Mouse (Mus musculus) left cerebral cortex, adult 11 months (tissue): ENCODE data around the gene Reck.

Source experiments
- DNase-seq: peaks from one replicate; pipeline ENCODE4 v3.0.0; 2022; ENCODE audit warnings: low spot score

Reck gene

DNA sequence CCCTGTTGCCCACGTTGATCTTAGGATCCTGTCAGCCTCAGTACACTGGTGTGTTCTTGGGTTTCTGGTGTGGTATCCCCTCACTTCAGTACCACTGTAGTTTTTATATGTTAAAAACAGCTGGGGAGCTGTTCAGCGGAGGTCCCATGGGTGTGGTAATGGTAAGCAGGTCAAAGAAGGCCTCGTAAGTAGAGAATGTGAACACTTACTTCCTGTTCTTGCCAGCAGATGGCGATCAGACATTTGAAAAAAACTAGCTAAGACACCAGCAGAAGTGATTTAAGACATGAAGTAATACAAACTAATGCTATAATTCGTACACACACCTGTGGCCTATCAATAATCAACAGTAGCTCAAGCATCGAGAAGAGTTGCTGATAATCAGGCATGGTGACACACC lies 31.1 kb downstream of the Reck start:
- DNase-seq = peak; percentile 25

DNA sequence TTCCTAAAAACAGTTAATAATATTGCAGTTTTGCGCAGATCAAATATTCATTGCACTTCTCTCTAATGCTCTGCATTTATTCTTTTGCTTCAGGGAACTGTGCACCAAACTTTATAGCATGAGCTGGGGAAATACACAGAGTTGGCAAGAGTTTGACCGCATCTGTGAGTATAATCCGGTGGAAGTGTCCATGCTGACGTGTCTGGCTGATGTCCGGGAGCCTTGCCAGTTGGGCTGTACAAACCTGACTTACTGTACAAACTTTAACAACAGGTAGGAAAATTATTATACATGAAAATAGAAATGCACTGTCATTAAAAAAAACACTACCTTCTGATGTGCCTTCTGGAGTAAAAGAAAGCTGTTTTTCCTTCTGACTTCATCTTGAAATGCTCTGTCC lies 42.9 kb downstream of the Reck start:
- DNase-seq = no peak

DNA sequence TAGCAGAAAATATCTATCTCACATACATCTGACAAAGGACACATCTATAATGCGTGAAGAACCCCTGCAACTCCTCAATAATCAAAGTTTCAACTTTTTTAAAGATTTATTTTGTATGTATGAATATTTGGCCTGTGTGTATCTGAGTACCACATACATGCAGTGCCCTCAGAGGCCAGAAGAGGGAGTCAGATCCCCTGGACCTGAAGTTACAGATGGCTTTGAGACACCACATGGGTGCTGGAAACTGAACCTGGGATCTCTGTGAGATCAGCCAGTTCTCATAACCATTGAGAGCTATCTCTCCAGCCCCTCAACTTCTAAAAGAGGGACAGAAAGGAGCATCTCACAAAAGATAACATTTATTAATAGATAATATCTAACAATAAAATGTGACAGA lies 45.3 kb downstream of the Reck start:
- no peak for DNase-seq

DNA sequence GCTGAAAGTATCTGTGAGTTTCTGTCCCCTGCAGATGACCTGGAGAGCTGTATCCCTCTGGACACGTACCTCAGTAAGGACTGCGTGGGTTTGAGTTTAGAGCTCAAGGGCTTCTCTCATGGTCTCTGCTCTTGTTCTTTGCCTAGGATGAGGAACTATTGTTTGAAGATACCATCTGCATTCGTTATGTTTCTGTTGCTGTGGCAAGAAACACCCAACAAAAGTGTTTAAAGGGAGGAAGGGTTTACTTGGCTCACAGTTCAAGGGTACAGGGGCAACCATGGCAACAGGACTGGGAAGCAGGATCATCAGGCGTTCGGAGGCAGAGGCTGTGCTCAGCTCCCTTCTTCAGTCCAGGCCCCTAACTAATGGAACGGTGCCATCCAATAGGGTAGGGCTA lies 49.8 kb downstream of the Reck start:
- no peak for DNase-seq

DNA sequence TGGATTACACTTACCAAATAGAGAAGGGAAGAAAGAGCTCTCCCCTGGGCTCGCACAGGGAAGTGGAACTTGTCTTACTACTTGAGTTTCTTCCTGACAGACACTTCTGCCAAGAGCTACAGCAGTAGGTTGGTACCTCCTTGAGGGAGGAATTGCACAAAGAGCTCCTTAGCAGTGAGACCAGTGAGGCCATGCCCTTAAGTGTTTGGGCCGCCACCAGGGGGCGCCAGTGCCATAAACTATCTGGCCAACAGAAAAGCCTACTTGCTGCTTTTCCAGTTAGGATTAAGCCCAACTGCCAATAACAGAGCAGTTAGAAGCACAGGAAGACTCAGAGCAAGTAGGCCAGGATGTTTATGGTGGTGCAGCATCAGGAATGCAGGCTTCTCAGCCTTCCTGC lies 50.4 kb downstream of the Reck start:
- DNase-seq = peak; percentile 61

DNA sequence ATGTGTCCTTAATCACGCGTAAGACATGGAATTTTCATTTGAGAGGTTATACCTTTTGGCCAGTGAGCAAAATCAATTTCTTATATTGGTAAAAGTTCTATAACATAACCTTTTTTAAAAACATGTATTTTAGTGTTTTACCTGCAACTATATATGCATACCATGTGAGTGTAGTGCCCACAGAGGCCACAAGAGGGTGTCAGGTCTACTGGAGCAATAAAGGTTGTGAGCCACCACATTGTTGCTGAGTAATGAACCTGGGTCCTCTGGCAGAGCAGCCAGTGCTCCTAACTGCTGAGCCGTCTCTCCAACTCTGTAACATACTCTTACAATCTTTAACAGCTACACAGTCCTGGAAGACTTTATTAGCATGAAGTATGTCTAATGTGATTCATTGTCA lies 52.5 kb downstream of the Reck start:
- no peak for DNase-seq

DNA sequence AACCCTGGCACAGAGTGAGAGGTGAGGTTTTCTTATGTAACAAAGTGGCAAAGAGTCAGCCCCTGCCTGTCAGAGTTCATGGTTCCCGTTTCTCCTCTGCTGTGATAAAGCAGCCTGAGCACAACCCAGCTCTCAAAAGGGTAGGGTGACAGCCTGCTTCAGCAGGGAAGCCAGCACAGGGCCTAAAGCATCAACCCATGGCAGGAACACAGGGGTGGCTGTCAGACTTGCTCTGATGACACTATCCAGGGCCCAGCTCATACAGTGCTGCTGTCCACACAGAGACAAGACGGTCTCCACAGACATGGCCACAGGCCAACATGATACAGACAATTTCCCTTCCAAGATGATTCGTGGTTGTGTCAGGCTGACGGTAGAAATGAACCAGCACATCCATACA lies 56.5 kb downstream of the Reck start:
- DNase-seq = no peak

DNA sequence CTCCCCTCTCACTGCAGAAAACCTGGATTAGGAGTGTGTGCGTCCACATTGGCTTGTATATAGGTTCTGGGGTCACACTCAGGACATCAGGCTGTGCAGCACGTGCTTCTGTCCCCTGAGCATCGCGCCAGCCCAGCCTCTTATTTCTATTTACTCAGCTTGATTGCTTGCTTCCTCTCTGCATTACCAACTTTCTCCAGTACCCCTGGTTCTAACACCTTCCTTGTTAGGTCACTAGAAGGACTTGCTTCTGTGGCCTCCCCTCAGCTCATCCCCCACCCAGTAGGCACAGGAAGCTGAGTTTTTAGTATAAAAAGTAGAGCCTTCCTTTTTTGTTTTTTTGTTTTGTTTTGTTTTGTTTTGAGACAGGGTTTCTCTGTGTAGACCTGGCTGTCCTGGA lies 60.9 kb downstream of the Reck start:
- DNase-seq = no peak

DNA sequence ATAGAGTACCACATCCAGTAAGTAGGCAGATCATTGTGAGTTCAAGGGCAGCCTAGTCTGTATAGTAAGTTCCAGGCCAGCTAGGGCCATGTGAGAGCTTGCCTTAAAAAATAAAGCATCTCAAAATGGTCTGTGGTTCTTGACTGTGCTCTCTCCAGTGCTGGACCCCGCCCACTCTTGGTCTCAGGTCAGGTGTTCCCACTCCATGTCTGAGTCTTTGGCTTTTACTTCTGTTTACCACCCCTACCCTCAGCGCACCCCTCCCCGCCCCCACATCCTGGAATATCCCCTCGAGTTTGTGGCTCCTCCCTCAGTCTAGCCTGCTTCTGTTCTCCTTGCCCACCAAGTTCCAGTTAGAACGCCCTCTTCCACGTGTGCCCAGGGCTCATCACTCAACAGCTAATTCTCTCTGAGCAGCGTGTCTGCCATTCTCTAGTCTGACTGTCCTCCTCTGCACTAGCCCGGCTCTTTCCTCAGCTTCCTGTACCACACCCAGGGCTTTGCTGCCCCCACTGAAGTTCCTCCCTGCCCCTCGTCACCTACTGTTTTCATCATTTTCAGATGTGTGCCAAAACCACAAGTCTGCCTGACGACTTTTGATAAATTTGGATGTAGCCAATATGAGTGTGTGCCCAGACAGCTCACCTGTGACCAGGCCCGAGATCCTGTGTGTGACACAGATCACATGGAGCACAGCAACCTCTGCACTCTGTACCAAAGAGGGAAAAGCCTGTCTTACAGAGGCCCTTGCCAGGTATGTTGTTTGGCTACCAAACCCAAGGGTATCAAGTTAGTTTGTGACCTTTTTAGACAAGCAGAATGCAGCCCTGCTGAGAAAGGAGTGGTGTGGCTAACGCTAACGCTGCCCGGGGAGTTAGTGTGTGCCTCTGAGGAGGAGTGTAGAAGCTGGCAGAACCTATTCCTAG lies 61.7 kb downstream of the Reck start:
- DNase-seq = no peak

DNA sequence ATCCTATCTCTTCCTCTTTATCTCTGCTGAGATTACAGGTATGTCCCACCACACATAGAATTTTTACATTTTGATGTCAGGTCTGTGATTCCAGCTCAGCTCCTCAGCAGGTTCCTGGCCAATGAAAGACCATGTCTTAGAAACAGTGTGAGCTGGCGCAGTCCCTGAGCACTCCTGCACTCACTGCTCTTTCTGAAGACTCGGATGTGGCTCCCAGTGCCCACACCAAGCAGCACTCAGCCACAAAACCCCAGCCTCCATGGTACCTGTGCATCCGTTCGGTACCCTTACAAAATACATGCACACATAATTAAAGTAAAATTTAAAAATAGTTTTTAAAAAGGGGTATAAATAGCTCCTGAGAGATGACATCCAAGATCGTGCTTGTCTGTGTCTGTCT lies 66.0 kb downstream of the Reck start:
- no peak for DNase-seq

DNA sequence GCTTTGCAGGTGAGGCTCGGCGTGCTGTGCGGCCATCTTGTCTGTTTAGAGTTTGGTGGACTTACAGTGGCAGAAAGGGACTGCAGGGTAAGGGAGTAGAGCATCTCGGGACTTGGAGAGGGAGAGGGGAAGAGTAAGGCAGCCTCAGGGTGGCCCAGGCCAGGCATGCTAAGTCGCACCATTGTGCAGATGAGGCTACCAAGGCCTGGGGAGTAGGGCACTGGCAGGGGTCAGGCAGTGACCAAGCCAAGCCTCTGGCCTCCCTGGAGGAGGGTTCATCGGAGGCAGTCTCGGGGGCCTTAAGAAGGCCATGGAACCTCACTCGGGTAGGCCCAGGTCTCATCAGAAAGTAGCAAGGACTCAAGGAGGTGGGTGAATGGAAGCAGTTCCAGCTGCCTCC lies 67.1 kb downstream of the Reck start:
- no peak for DNase-seq

DNA sequence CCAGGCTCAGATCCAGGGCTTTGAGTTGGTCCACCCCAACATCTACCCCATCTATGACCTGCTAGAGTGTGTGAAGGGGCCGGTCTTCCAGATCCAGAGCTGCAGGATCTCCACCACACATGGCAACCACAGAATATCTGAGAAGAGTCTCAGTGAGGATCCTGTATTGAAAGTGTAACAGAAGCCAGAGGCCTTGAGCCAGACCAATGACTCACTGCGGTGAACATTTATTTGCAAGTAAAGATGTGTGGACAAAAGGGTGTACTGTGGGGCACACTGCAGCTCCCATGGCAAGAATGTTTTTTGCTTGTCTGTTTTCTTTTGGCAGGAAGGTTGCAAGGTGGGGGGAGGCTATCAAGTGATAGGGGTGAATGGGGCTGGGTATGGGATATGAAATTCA lies 72.2 kb downstream of the Reck start:
- no peak for DNase-seq

DNA sequence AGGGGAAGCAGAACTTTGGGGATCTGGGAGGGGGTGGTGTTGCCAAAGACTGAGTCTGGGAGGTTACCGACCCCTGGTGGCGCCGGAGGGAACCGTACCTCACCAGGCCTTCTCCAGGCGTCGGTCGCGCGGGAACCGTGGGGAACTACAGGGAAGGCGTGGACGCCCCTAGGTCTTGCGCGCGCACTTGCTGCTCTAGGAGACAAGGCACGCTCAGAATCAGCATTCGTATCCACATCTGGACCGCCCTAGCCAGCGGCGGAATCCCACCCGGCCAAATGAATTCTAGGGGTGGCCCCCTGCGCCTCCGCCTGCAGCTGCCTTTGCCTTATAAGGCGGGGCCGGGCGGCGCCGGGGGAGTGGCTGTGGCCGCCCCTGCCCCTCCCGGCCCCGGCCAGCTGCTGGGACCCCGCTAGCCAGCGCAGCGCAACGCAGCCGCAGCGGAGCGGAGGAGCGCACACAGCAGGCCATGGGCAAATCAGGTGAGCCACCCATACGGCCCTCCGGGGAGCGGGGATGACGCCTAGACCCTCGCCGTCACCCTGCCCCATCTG lies 82.0 kb downstream of the Reck start, which contains the start of gene Glipr2:
Gene Glipr2, plus strand, starts transcription at position 110 of the 554 bp plus-strand sequence.
- DNase-seq = no peak

DNA sequence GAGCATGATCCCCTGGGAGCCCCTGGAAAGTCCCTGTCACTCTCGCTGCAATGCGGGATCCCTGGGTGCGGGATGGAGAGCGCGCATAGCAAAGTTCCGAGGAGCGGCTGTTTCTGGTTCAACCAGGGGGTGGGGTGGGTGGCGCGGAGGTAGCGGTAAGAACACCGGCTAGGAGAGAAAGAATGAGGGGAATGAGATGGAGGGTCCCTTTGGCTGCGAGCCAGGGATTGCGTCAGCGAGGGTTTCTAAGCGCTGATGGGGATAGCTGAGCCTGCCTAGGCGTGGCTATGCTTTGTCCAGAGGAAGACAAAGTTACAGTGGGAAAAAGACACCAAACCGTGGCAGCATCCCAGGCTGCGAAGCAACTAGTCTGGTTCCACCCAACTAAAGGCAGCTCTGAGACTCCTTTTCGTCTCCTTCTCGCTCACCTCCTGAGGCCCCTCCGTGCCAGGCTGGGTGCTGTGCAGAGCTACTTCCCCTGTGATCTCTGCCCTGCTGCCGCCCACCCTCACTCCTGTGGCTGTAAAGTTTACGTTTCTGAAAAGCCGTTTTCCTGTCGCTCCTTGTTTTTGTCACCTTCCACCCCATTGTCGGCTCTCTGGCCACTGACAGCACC lies 82.6 kb downstream of the Reck start:
- no peak for DNase-seq

DNA sequence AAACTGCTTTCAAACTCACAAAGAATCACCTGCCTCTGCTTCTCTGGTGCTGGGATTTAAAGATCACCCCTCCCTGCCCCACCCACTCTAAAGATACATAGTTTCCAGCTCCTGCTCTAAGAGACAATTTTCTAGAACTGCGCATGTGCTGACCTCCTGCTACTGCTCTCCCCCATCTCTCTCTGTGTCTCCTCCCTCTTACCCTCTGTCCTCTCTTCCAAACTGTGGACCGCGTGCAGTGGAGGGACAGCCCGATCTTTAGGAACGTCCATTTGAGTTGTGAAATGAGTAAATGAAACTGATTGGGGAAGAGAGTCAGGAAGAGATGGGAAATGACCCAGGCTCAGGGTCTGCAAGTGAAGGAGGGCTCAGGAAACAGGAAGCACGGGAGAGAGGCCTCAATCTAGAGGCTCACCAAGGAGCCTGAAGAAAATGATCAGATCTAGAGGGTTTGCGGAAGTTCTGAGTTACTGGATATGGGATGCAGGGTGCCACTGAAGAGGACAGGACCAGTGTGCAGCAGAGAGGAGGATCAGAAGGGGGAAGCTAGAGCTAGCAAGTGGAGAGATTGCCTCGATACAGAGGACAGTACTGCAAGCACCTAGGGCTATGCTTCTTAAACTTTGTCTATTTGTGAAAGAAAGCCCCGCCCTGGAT lies 84.3 kb downstream of the Reck start:
- DNase-seq = no peak

DNA sequence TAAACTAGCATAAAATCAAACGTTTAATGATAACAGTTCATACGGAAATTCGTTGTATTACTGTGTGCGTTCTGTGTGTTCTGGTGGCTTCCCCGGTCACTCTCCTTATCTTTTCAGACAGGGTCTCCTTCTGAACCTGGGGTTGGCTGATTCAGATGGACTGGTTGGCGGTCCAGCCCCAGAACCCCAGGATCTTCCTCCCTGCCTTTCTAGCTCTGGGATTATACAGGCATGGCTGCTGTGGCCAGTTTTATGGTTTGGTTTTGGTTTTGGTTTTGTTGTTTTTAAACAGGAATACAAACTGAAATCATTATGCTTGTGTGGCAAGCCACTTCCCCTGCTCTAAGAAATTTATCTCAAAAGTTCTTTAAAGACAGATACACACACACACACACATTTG lies 84.9 kb downstream of the Reck start:
- DNase-seq = no peak

DNA sequence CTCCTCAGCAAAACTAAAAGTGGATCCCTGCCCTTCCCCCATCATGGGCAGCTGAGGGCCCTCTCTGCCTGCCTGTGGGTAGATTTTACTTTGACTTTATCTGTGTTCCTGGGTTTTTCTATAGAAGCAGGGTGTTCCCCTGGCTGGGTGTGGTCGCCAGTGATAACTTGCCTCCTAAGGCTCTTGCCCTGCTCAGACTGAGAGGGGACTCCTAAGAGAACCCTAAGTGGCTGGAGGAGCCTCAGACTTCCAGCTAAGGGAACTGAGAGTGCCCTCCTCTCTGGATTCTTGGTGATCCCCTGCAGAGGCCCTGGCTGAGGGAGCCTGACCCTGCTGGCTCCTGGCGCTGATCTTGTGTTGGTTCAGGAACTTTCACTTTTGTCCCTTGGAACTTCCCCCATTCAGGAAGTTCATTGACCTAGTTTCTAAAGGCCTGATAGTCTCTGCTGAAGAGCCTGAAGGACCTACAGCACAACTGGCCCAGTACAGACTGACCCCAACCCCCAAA lies 89.0 kb downstream of the Reck start:
- DNase-seq = no peak

DNA sequence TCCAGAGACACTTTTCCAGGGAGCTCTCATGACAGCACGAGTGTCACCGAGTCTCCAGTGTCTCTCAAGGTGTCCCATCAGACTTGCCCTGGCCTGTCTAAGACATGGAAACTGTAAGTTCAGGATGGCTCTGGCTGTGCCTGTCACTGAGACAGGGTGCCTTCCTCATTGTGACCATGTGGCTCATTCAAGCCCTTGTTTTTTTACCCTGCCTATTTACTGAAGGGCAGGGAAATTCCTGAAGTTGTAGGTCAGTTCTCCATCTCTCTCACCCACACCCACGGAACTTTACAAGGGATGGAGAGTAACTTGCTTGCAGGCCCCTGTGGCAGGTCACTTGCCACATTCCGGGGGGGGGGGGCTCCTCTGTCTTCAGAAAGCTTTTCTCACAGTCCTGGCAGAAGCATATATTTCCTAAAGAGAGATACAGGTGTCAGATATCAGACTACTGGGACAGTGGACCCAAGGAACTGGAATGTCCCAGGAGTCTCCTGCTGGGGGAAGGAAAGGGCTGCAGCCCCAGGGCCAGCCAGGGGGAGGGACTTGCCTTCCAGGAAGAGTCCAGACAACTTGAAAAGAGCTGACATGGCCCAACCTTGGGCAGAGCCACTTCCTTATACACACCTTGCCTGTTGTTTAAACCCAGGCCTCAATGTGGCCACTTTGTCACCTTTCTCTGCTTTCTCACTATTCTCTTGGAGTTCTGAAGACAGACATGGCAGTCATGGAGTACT lies 89.8 kb downstream of the Reck start:
- no peak for DNase-seq

DNA sequence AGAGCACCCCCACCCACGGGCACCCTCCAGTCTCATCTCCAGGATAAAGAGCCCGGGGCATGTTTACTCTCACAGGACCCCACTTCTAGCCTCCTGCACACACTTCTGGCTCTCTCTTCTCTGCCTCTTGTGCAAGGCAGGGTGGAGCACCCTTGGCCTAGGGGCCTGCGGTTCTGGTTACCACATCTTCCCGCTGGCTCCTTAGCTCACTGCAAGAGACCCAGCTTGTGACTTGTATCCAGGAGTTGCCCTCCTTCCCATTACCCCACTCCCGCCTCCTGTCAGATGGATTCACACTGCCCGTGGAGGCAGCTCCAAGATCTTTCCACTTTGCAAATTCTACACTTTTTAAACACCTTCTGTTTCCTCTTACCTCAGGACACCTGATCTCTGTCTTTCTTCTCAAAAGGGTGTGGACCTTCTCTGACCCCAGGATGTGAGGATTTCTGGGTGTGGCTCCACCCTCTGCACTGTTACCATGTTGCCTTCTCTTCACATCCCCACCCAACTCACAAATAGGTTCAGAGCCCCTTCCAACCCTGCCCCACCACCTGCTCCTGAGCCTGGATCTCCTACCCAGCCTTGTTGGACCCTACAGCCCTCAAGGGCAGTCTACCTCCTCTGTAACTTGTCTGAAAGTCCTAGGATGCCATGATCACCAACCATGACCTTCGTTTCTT lies 90.7 kb downstream of the Reck start:
- no peak for DNase-seq

DNA sequence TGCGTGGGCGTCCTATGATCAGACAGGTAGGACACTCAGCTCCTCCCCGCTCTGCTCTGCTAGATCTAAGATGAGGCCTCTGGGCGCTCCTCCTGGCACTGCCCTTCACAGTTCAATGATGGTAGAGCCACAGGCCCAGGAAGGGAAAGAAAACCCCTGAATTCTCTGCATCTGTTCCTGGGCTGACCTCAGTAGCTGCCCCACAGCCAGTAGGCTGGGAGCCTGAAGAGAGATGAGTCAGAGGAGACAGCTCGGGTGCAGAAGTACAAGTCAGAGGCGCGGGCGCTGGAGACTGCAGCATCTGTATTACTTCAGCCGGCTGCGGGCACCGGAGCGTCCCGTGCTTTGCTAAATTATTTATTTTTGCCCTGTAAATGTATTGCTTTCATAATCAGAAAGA lies 93.3 kb downstream of the Reck start:
- peak; percentile 35 for DNase-seq

DNA sequence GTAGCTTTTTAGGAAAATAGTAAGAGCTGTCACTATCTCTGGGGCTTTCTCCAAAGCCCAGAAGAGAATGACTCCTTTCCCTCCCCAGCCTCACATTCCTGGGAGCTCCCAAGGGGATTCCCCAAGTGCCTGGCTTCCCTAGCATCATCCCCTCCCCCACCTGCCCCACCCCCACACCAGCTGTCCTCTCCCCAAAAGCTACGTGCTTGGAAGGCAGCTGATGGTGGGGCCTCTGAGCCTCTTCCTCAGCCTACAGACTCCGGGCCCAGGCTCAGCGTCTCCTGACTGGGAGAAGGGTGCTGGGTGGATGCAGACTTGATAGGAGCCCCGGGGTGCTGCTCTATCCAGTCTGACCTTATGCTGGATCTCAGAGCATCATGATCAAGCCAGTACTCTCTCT lies 94.0 kb downstream of the Reck start:
- DNase-seq = no peak
